In the genomic region with DNA sequence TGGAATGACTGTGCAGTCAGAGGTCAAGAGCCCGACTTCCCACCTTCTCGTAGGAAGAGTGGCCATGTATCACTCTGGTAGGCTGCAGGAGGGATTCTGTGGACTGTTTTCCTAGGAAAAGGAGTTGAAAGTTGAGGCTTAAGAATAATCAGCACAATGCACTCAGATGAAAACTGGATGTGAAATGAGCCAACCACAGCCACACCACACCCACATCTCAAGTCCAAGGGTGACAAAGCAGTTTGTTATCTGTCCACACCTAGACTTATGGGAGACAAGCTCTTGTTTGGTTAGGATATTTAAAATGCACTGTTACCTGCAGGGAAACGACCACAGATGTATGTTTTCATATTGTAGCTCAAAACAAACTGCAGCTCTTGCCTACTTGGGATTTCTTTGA, we compare ENCODE assay signal across 15 mouse cellular contexts. TPM values are rescaled to one million over a fixed set of nuclear protein-coding genes. Genes with fewer than 3 reads are reported as not detected.
DNase-seq lines count a peak whose midpoint lies in the region; ATAC-seq and TF ChIP-seq lines count a peak whose summit lies in the region.
"Had no signal": no experiment of that assay in that cellular context is flagged by ENCODE, and none has a peak within 500 bp of the region (broad histone marks: within the 10 kb centered on the region; RNA-seq: fewer than 3 reads in every experiment).

No protein-coding gene starts in this region.

- TF ChIP-seq EP300 in liver, postnatal 0 days (IDR thresholded peaks at IDR 0.05; ENCODE audit: low read depth): no peak

- H3K27ac ChIP-seq in intestine, embryonic 15.5 days: peak overlapping the region; percentile 65
- H3K27ac ChIP-seq in liver, postnatal 0 days (ENCODE audit: low read depth): no peak overlapping the region
- H3K27ac ChIP-seq: midbrain, embryonic 15.5 days had no signal

- no peak overlapping the region for H3K9ac ChIP-seq in intestine, embryonic 15.5 days
- no peak overlapping the region for H3K9ac ChIP-seq in liver, postnatal 0 days (replicated peaks)
- H3K9ac ChIP-seq: midbrain, embryonic 15.5 days had no signal

- peak; percentile 62 for ATAC-seq in G1E (ENCODE audit: extremely low read depth, insufficient number of reproducible peaks, low FRiP score, poor library complexity, severe bottlenecking)
- peak; percentile 64 for ATAC-seq in intestine, embryonic 15.5 days
- peak; percentile 58 for ATAC-seq in liver, postnatal 0 days
- ATAC-seq: midbrain, embryonic 15.5 days had no signal

- 35% methylated on average over 3 of the region's 3 CpGs for WGBS in intestine, embryonic 15.5 days
- 51% methylated on average over 3 of the region's 3 CpGs for WGBS in liver, postnatal 0 days (ENCODE audit: insufficient replicate concordance)

- peak overlapping the region; percentile 41; the same call in 1 of the 2 replicates for H3K4me3 ChIP-seq in G1E (ENCODE audit: low read depth, low read length)
- no peak overlapping the region for H3K4me3 ChIP-seq in intestine, embryonic 15.5 days (replicated peaks)
- H3K4me3 ChIP-seq in liver, postnatal 0 days (ENCODE audit: low read depth, low read length): no peak overlapping the region
- H3K4me3 ChIP-seq: midbrain, embryonic 15.5 days had no signal

- peak overlapping the region; percentile 35; the same call in 1 of the 2 replicates for H3K4me2 ChIP-seq in intestine, embryonic 15.5 days (replicated peaks)
- peak overlapping the region; percentile 38 for H3K4me2 ChIP-seq in liver, postnatal 0 days (ENCODE audit: low read depth, low read length)
- H3K4me2 ChIP-seq: midbrain, embryonic 15.5 days had no signal

- peaks cover 69% of the 10 kb centered on the region for H3K4me1 ChIP-seq in G1E (ENCODE audit: insufficient read depth, low read depth, low read length)
- peaks cover 20% of the 10 kb centered on the region for H3K4me1 ChIP-seq in intestine, embryonic 15.5 days (replicated peaks)
- H3K4me1 ChIP-seq in liver, postnatal 0 days (ENCODE audit: insufficient read depth): peaks cover 19% of the 10 kb centered on the region

- no peaks in the 10 kb centered on the region for H3K9me3 ChIP-seq in G1E (replicated peaks)
- H3K9me3 ChIP-seq in intestine, embryonic 15.5 days: no peaks in the 10 kb centered on the region
- no peaks in the 10 kb centered on the region for H3K9me3 ChIP-seq in liver, postnatal 0 days (ENCODE audit: low read length)
- H3K9me3 ChIP-seq: midbrain, embryonic 15.5 days had no signal

- peaks cover 57% of the 10 kb centered on the region for H3K36me3 ChIP-seq in G1E (replicated peaks)
- peaks cover 18% of the 10 kb centered on the region for H3K36me3 ChIP-seq in intestine, embryonic 15.5 days
- H3K36me3 ChIP-seq in liver, postnatal 0 days (replicated peaks; ENCODE audit: insufficient read depth, low read length): peaks cover 23% of the 10 kb centered on the region

- H3K27me3 ChIP-seq in G1E (ENCODE audit: insufficient read depth, low read length): no peaks in the 10 kb centered on the region
- no peaks in the 10 kb centered on the region for H3K27me3 ChIP-seq in intestine, embryonic 15.5 days (replicated peaks)
- no peaks in the 10 kb centered on the region for H3K27me3 ChIP-seq in liver, postnatal 0 days (ENCODE audit: insufficient read depth, low read length)
- H3K27me3 ChIP-seq: midbrain, embryonic 15.5 days had no signal

- DNase-seq in 3T3-L1 (ENCODE audit: low read depth, low spot score) (peak; percentile 69), G1E (ENCODE audit: low spot score) (peak; percentile 59)
- DNase-seq in liver, postnatal 0 days: no peak
- no peak for DNase-seq in kidney, postnatal 25 days
- no peak for DNase-seq in adrenal gland, postnatal 4 days (ENCODE audit: low spot score in 2 of 2)
- DNase-seq in layer of hippocampus, adult 18-20 months (ENCODE audit: low spot score in 2 of 2): no peak
- DNase-seq: kidney, adult 9 months; layer of hippocampus, adult 9-11 months; right cerebral cortex, adult 18-20 months; thymus, postnatal 36 days had no signal

- TF ChIP-seq CTCF in G1E (IDR thresholded peaks at IDR 0.05; ENCODE audit: low read depth, low read length): no peak
- TF ChIP-seq CTCF in liver, postnatal 0 days (IDR thresholded peaks at IDR 0.05; ENCODE audit: low read depth): no peak

RNA-seq across cellular contexts. Expression of a gene that starts 5.1 kb away (rescaled TPM):
- total RNA-seq in G1E (2014; fragmentation: Nextera tagmentation): 13.1 and 22.4 TPM in 2 replicates
- 15.1 and 17.5 TPM in 2 replicates for total RNA-seq in G1E (2017)
- 6.9 and 7.8 TPM in 2 replicates for polyA plus RNA-seq in G1E (2012)
- 24.2 and 26.8 TPM in 2 replicates for polyA plus RNA-seq in intestine, embryonic 15.5 days (2015; fragmentation: Nextera tagmentation; extraction: Ambion mirVana)
- polyA plus RNA-seq in liver, postnatal 0 days (2015; fragmentation: Nextera tagmentation; extraction: Ambion mirVana): 6.1 and 7.5 TPM in 2 replicates
- total RNA-seq in adrenal gland, postnatal 4 days (2021): 10 to 100 TPM; 23.3 to 24.8 TPM
- 10 to 100 TPM; 50.4 to 52.2 TPM for total RNA-seq in layer of hippocampus, adult 18-20 months (2021)

RNA-seq across cellular contexts. Expression of a gene that starts 27.0 kb away (rescaled TPM):
- total RNA-seq in G1E (2014; fragmentation: Nextera tagmentation) (not detected in 2 replicates), G1E (2017) (0.05 and 0.17 TPM in 2 replicates)
- not detected in 2 replicates for polyA plus RNA-seq in G1E (2012)
- 0.39 and 0.59 TPM in 2 replicates for polyA plus RNA-seq in intestine, embryonic 15.5 days (2015; fragmentation: Nextera tagmentation; extraction: Ambion mirVana)
- 0.15 TPM in 1 of 2 replicates, not detected in the other for polyA plus RNA-seq in liver, postnatal 0 days (2015; fragmentation: Nextera tagmentation; extraction: Ambion mirVana)
- under 1 TPM in 1 of 2 experiments, not detected in 1; 0.22 TPM for total RNA-seq in adrenal gland, postnatal 4 days (2021)
- under 1 TPM; 0.58 to 0.62 TPM for total RNA-seq in layer of hippocampus, adult 18-20 months (2021)
- polyA plus RNA-seq: heart, embryonic 14.5 days had no signal

RNA-seq across cellular contexts. Expression of a gene that starts 27.2 kb away (rescaled TPM):
- total RNA-seq in G1E (2014; fragmentation: Nextera tagmentation) (76.9 and 85.3 TPM in 2 replicates), G1E (2017) (66.0 and 76.9 TPM in 2 replicates)
- 62.6 and 83.4 TPM in 2 replicates for polyA plus RNA-seq in G1E (2012)
- polyA plus RNA-seq in intestine, embryonic 15.5 days (2015; fragmentation: Nextera tagmentation; extraction: Ambion mirVana): 37.3 and 40.1 TPM in 2 replicates
- 13.1 and 13.4 TPM in 2 replicates for polyA plus RNA-seq in liver, postnatal 0 days (2015; fragmentation: Nextera tagmentation; extraction: Ambion mirVana)
- total RNA-seq in adrenal gland, postnatal 4 days (2021): 10 to 100 TPM; 51.9 to 54.0 TPM
- 10 to 100 TPM; 20.3 to 21.5 TPM for total RNA-seq in layer of hippocampus, adult 18-20 months (2021)

RNA-seq across cellular contexts. Expression of a gene that starts 44.8 kb away (rescaled TPM):
- total RNA-seq in G1E (2014; fragmentation: Nextera tagmentation) (not detected in 2 replicates), G1E (2017) (0.06 TPM in 1 of 2 replicates, not detected in the other)
- not detected in 2 replicates for polyA plus RNA-seq in G1E (2012)
- 0.20 TPM in 1 of 2 replicates, not detected in the other for polyA plus RNA-seq in intestine, embryonic 15.5 days (2015; fragmentation: Nextera tagmentation; extraction: Ambion mirVana)
- polyA plus RNA-seq in liver, postnatal 0 days (2015; fragmentation: Nextera tagmentation; extraction: Ambion mirVana): 0.20 and 0.35 TPM in 2 replicates
- 1 to 10 TPM in 1 of 2 experiments, under 1 TPM in 1; 0.20 to 1.1 TPM for total RNA-seq in adrenal gland, postnatal 4 days (2021)
- total RNA-seq in layer of hippocampus, adult 18-20 months (2021): not detected
- total RNA-seq: left cerebral cortex, postnatal 36 days had no signal
- polyA plus RNA-seq: heart, embryonic 14.5 days; midbrain, embryonic 15.5 days; neural tube, embryonic 14.5 days had no signal

RNA-seq across cellular contexts. Expression of a gene that starts 48.5 kb away (rescaled TPM):
- not detected in 2 replicates for total RNA-seq in G1E (2014; fragmentation: Nextera tagmentation)
- total RNA-seq in G1E (2017): 0.22 TPM in 1 of 2 replicates, not detected in the other
- not detected in 2 replicates for polyA plus RNA-seq in G1E (2012)
- polyA plus RNA-seq in intestine, embryonic 15.5 days (2015; fragmentation: Nextera tagmentation; extraction: Ambion mirVana): 3.7 and 4.0 TPM in 2 replicates
- polyA plus RNA-seq in liver, postnatal 0 days (2015; fragmentation: Nextera tagmentation; extraction: Ambion mirVana): 2.3 and 4.0 TPM in 2 replicates
- total RNA-seq in adrenal gland, postnatal 4 days (2021): 10 to 100 TPM; 42.5 to 70.3 TPM
- total RNA-seq in layer of hippocampus, adult 18-20 months (2021): 1 to 10 TPM; 2.2 to 4.2 TPM

Comparison
In these comparisons a context has a peak if more than half of its experiments do, and no peak if none do; other contexts are left out.
1. DNase-seq: peak in 3T3-L1 (single experiment) and G1E (single experiment); none in liver, postnatal 0 days (single experiment), kidney, postnatal 25 days (0 of 2), adrenal gland, postnatal 4 days (0 of 2) and layer of hippocampus, adult 18-20 months (0 of 2).
2. Peak in every context shown above with its lines, with median percentiles within 50 percentile points of each other: ATAC-seq.